Mouse (Mus musculus): ENCODE measurements around the gene Hist1h3e. TPM values are rescaled to one million over a fixed set of nuclear protein-coding genes. Genes with fewer than 3 reads are reported as not detected.
A peak's percentile ranks its signal among the peaks of the same experiment; 100 is the strongest.

Hist1h3e gene
- polyA plus RNA-seq, 1 experiment from 2014 or later, result 5.6 TPM

DNA sequence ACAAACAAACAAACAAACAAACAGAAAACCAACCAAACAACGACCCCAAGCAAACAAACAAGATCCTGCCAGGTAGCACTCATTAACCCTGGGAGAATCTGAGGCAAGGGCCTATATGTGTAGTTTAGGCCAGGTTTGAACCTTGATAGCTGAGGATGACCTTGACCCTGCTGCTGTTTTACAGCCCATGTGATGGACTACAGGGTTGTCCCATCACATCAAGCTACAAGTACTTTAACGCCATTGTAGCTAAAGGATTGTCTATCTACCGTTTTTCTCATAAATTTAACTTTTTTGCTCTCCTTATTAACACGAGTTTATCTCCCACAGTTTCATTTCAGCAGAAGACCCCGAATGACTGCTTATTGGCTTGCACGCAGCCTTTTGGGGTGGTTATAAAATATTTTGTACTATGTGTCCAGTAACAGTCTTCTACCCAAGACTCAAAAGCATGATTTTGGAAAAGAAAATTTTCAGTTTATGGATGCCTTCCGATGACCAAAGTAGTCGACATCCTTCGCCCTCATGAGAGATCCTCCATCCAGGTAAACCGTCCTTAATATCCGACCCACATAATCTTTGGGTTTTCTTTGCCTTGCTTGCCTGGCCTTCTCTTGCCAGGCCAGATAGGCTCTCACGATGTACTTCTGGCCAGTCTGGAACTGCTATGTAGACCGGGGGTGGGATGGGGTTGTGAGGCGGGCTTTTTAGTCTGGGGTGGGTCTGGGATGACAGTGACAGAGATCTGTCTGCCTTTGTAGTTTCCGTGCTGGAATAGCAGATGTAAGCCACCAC is 46.1 kb downstream of the Hist1h3e start:
- 52% methylated on average over 15 of the region's 15 CpGs for WGBS
- H3K4me2 ChIP-seq (replicated peaks), result peak overlapping the region; percentile 68
- peak overlapping the region; percentile 39; the same call in 1 of the 2 replicates for H3K9ac ChIP-seq
- peaks cover 3% of the 10 kb centered on the region; the same call in 1 of the 2 replicates for H3K4me1 ChIP-seq
- H3K4me3 ChIP-seq, result peak overlapping the region; percentile 31
- no peak for ATAC-seq (ENCODE audit: low FRiP score)
- H3K9me3 ChIP-seq (replicated peaks), result no peaks in the 10 kb centered on the region
- H3K27me3 ChIP-seq, result no peaks in the 10 kb centered on the region
- H3K36me3 ChIP-seq, result no peaks in the 10 kb centered on the region
- no peak overlapping the region for H3K27ac ChIP-seq

- WGBS, result 75% methylated on average over 5 of the region's 5 CpGs
- Histone ChIP-seq H3K4me2 (replicated peaks) (no peak overlapping the region), H3K36me3 (no peaks in the 10 kb centered on the region), H3K27ac (no peak overlapping the region), H3K4me1 (peaks cover 3% of the 10 kb centered on the region; the same call in 1 of the 2 replicates), H3K9ac (no peak overlapping the region), H3K27me3 (no peaks in the 10 kb centered on the region), H3K9me3 (replicated peaks) (no peaks in the 10 kb centered on the region), H3K4me3 (no peak overlapping the region)
- ATAC-seq (ENCODE audit: low FRiP score), result no peak
Measured at GRCm38 (mm10) chr13:23515281-23515680, 46.9 kb downstream of the Hist1h3e start.

DNA sequence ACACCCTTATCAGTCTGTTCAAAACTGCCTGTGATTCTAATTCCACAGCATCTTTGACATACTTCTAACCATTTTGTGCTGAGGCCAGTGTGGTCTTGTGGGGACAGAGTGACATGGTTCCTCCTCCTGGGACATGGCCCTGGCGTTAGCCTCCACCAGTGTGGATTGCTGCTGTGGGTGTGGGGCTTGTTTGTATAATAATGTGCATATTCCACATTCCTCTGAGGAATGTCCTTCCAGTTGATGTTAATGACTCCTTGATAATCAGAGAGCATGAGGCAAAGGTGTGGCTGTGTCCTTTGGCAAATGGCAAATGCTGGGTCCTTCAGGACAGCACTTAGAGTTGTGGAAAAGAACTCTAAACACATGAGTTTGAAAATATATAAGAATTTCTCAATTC is 48.7 kb downstream of the Hist1h3e start:
- ATAC-seq (ENCODE audit: low FRiP score), result no peak
- Histone ChIP-seq H3K27ac (no peak overlapping the region), H3K4me1 (0 out of 2 replicates have a peak, but pooled peaks cover 3% of the 10 kb centered on the region), H3K36me3 (no peaks in the 10 kb centered on the region), H3K9me3 (replicated peaks) (no peaks in the 10 kb centered on the region), H3K9ac (no peak overlapping the region), H3K27me3 (no peaks in the 10 kb centered on the region), H3K4me2 (replicated peaks) (no peak overlapping the region), H3K4me3 (no peak overlapping the region)
- WGBS, result 84% methylated on average over 1 of the region's 1 CpGs

Small RNA genes within 50 kb of the gene (microRNA-seq; reads per million reads assigned to microRNA genes)
- gene Gm44297 (not detected), gene Gm44359 (not detected), gene Gm44394 (not detected), gene n-TStga1 (0.81 reads per million)

Other genes with a start within 250 kb of the Hist1h3e start
- gene Zfp322a, start 193.2 kb downstream of the Hist1h3e start, polyA plus RNA-seq (2016; fragmentation: Nextera tagmentation; extraction: Ambion mirVana), result 58.9 and 63.2 TPM in 2 replicates
- 11.6 and 12.0 TPM in 2 replicates for gene Abt1, start 138.5 kb downstream of the Hist1h3e start, polyA plus RNA-seq (2016; fragmentation: Nextera tagmentation; extraction: Ambion mirVana)
- gene Btn1a1, start 96.5 kb downstream of the Hist1h3e start, polyA plus RNA-seq (2016; fragmentation: Nextera tagmentation; extraction: Ambion mirVana), result 0.12 TPM in 1 of 2 replicates, not detected in the other
- gene Btn2a2, start 73.5 kb downstream of the Hist1h3e start, polyA plus RNA-seq (2016; fragmentation: Nextera tagmentation; extraction: Ambion mirVana), result 0.34 and 0.43 TPM in 2 replicates
- gene Hist1h4h, start 31.3 kb downstream of the Hist1h3e start, polyA plus RNA-seq (2016; fragmentation: Nextera tagmentation; extraction: Ambion mirVana), result 5.7 and 6.9 TPM in 2 replicates
- gene Hist1h2af, start 28.5 kb downstream of the Hist1h3e start, polyA plus RNA-seq (2016; fragmentation: Nextera tagmentation; extraction: Ambion mirVana), result 5.2 TPM in 1 of 2 replicates, not detected in the other
- 2.2 and 4.4 TPM in 2 replicates for gene Hist1h3g, start 26.9 kb downstream of the Hist1h3e start, polyA plus RNA-seq (2016; fragmentation: Nextera tagmentation; extraction: Ambion mirVana)
- 0.37 and 0.57 TPM in 2 replicates for gene Hist1h2bh, start 19.0 kb downstream of the Hist1h3e start, polyA plus RNA-seq (2016; fragmentation: Nextera tagmentation; extraction: Ambion mirVana)
- 0.66 and 1.4 TPM in 2 replicates for gene Hist1h3f, start 18.3 kb downstream of the Hist1h3e start, polyA plus RNA-seq (2016; fragmentation: Nextera tagmentation; extraction: Ambion mirVana)
- 1.4 TPM in 1 of 2 replicates, not detected in the other for gene Hist1h4f, start 10.7 kb downstream of the Hist1h3e start, polyA plus RNA-seq (2016; fragmentation: Nextera tagmentation; extraction: Ambion mirVana)
- 0.23 and 0.39 TPM in 2 replicates for gene Hist1h1d, start 9.1 kb downstream of the Hist1h3e start, polyA plus RNA-seq (2016; fragmentation: Nextera tagmentation; extraction: Ambion mirVana)
- 67.4 and 81.6 TPM in 2 replicates for gene Hist1h2ae, start 8.9 kb upstream of the Hist1h3e start, polyA plus RNA-seq (2016; fragmentation: Nextera tagmentation; extraction: Ambion mirVana)
- gene Hist1h2bg, start 9.0 kb upstream of the Hist1h3e start, polyA plus RNA-seq (2016; fragmentation: Nextera tagmentation; extraction: Ambion mirVana), result 4.8 and 7.1 TPM in 2 replicates
- 4.4 and 7.2 TPM in 2 replicates for gene Hist1h2bf, start 11.8 kb upstream of the Hist1h3e start, polyA plus RNA-seq (2016; fragmentation: Nextera tagmentation; extraction: Ambion mirVana)
- gene Hist1h2ad, start 12.0 kb upstream of the Hist1h3e start, polyA plus RNA-seq (2016; fragmentation: Nextera tagmentation; extraction: Ambion mirVana), result 0.46 and 2.5 TPM in 2 replicates
- 2.2 and 4.8 TPM in 2 replicates for gene Hist1h3d, start 13.4 kb upstream of the Hist1h3e start, polyA plus RNA-seq (2016; fragmentation: Nextera tagmentation; extraction: Ambion mirVana)
- gene Hist1h4d, start 19.2 kb upstream of the Hist1h3e start, polyA plus RNA-seq (2016; fragmentation: Nextera tagmentation; extraction: Ambion mirVana), result 66.9 and 82.3 TPM in 2 replicates
- gene Hist1h2be, start 58.8 kb upstream of the Hist1h3e start, polyA plus RNA-seq (2016; fragmentation: Nextera tagmentation; extraction: Ambion mirVana), result 1.9 and 2.2 TPM in 2 replicates
- gene Hist1h1e, start 60.2 kb upstream of the Hist1h3e start, polyA plus RNA-seq (2016; fragmentation: Nextera tagmentation; extraction: Ambion mirVana), result 17.0 and 18.8 TPM in 2 replicates
- gene Hist1h2ac, start 121.6 kb upstream of the Hist1h3e start, polyA plus RNA-seq (2016; fragmentation: Nextera tagmentation; extraction: Ambion mirVana), result 0.72 and 0.93 TPM in 2 replicates
- gene Hist1h2bc, start 121.8 kb upstream of the Hist1h3e start, polyA plus RNA-seq (2016; fragmentation: Nextera tagmentation; extraction: Ambion mirVana), result 25.1 and 26.1 TPM in 2 replicates
- gene Hist1h1t, start 133.4 kb upstream of the Hist1h3e start, polyA plus RNA-seq (2016; fragmentation: Nextera tagmentation; extraction: Ambion mirVana), result not detected in 2 replicates
- 3.6 and 4.2 TPM in 2 replicates for gene Hist1h4c, start 136.1 kb upstream of the Hist1h3e start, polyA plus RNA-seq (2016; fragmentation: Nextera tagmentation; extraction: Ambion mirVana)
- gene Hfe, start 148.5 kb upstream of the Hist1h3e start, polyA plus RNA-seq (2016; fragmentation: Nextera tagmentation; extraction: Ambion mirVana), result 4.9 and 5.2 TPM in 2 replicates
- gene Hist1h1c, start 176.4 kb upstream of the Hist1h3e start, polyA plus RNA-seq (2016; fragmentation: Nextera tagmentation; extraction: Ambion mirVana), result 15.0 and 15.4 TPM in 2 replicates
- 9.7 and 11.6 TPM in 2 replicates for gene Hist1h3c, start 183.2 kb upstream of the Hist1h3e start, polyA plus RNA-seq (2016; fragmentation: Nextera tagmentation; extraction: Ambion mirVana)
- gene Hist1h2bb, start 184.4 kb upstream of the Hist1h3e start, polyA plus RNA-seq (2016; fragmentation: Nextera tagmentation; extraction: Ambion mirVana), result 2.2 and 2.9 TPM in 2 replicates
- 22.4 and 45.2 TPM in 2 replicates for gene Hist1h2ab, start 188.8 kb upstream of the Hist1h3e start, polyA plus RNA-seq (2016; fragmentation: Nextera tagmentation; extraction: Ambion mirVana)
- gene Hist1h3b, start 189.9 kb upstream of the Hist1h3e start, polyA plus RNA-seq (2016; fragmentation: Nextera tagmentation; extraction: Ambion mirVana), result 4.5 and 11.1 TPM in 2 replicates
- gene Hist1h4b, start 194.6 kb upstream of the Hist1h3e start, polyA plus RNA-seq (2016; fragmentation: Nextera tagmentation; extraction: Ambion mirVana), result 5.0 and 5.5 TPM in 2 replicates
- gene Hist1h4a, start 198.9 kb upstream of the Hist1h3e start, polyA plus RNA-seq (2016; fragmentation: Nextera tagmentation; extraction: Ambion mirVana), result 0.72 TPM in 1 of 2 replicates, not detected in the other
- 3.3 and 6.1 TPM in 2 replicates for gene Hist1h3a, start 200.0 kb upstream of the Hist1h3e start, polyA plus RNA-seq (2016; fragmentation: Nextera tagmentation; extraction: Ambion mirVana)
- gene Hist1h1a, start 201.3 kb upstream of the Hist1h3e start, polyA plus RNA-seq (2016; fragmentation: Nextera tagmentation; extraction: Ambion mirVana), result 2.4 and 2.7 TPM in 2 replicates
- not detected in 2 replicates for gene Trim38, start 207.5 kb upstream of the Hist1h3e start, polyA plus RNA-seq (2016; fragmentation: Nextera tagmentation; extraction: Ambion mirVana)
- gene Slc17a2, start 244.6 kb upstream of the Hist1h3e start, polyA plus RNA-seq (2016; fragmentation: Nextera tagmentation; extraction: Ambion mirVana), result not detected in 2 replicates

All from hindbrain, embryonic 12.5 days (tissue).